Mouse (Mus musculus) gastrocnemius, postnatal 10 days (tissue): ENCODE measurements around the gene Fcho2. TPM values are rescaled to one million over a fixed set of nuclear protein-coding genes. Genes with fewer than 3 reads are reported as not detected.
"Not testable (repeated sequence)": the region's sequence is repeated elsewhere in the genome, so short reads cannot be mapped to it uniquely, and the experiment has no call there.

ENCODE experiments used
- DNase-seq: peaks from one replicate; pipeline ENCODE4 v3.0.0; 2021; ENCODE audit warnings: mixed read lengths
- long read RNA-seq, 2 experiments: library from polyadenylated mRNA; stranded (forward); transcript quantifications; one replicate each; pipeline ENCODE4 v2.0.0; 2021
- total RNA-seq, 2 experiments: library from RNA; stranded (reverse); gene quantifications; 2 replicates each; pipeline ENCODE4 v1.2.3; 2021

Gene Fcho2
- 10 to 100 TPM; 26.0 to 34.6 TPM for total RNA-seq
- long read RNA-seq, experiment 1: 0 reads
- long read RNA-seq, experiment 2, partial matches to known transcripts: 1 of 2 reads
- long read RNA-seq, experiment 2, other reads (novel, unspliced or antisense): 1 of 2 reads

- DNase-seq: peak; percentile 99
These were observed at the start of gene Fcho2 for GRCm38 (mm10) chr13:98815147-98815785. TSS of gene Fcho2 (minus strand) at chr13:98815449.

- no peak for DNase-seq
These were observed 40.0 kb upstream of the Fcho2 start for GRCm38 (mm10) chr13:98855291-98855690.

GRCm38 (mm10) chr13:98845794-98846193, 30.5 kb upstream of the Fcho2 start:
- DNase-seq: no peak

GRCm38 (mm10) chr13:98836423-98837088, 21.3 kb upstream of the Fcho2 start:
- DNase-seq: no peak

- no peak for DNase-seq
These were observed 20.5 kb upstream of the Fcho2 start for GRCm38 (mm10) chr13:98835740-98836139.

GRCm38 (mm10) chr13:98834723-98835122, 19.5 kb upstream of the Fcho2 start:
- DNase-seq: no peak

GRCm38 (mm10) chr13:98834199-98834598, 18.9 kb upstream of the Fcho2 start:
- DNase-seq: no peak

GRCm38 (mm10) chr13:98832451-98833450, 17.5 kb upstream of the Fcho2 start:
- no peak for DNase-seq

GRCm38 (mm10) chr13:98829026-98829425, 13.8 kb upstream of the Fcho2 start:
- DNase-seq: not testable (repeated sequence)

GRCm38 (mm10) chr13:98825574-98825973, 10.3 kb upstream of the Fcho2 start:
- no peak for DNase-seq

GRCm38 (mm10) chr13:98819094-98819493, 3.8 kb upstream of the Fcho2 start:
- no peak for DNase-seq

GRCm38 (mm10) chr13:98818205-98818604, 3.0 kb upstream of the Fcho2 start:
- no peak for DNase-seq

- no peak for DNase-seq
These were observed 2.5 kb upstream of the Fcho2 start for GRCm38 (mm10) chr13:98817766-98818165.

- not testable (repeated sequence) for DNase-seq
These were observed 1.9 kb upstream of the Fcho2 start for GRCm38 (mm10) chr13:98816981-98817660.

GRCm38 (mm10) chr13:98816571-98816970, 1.3 kb upstream of the Fcho2 start:
- no peak for DNase-seq

- peak; percentile 67 for DNase-seq
These were observed 791 bp downstream of the Fcho2 start for GRCm38 (mm10) chr13:98814275-98815040.

GRCm38 (mm10) chr13:98813596-98814274, 1.5 kb downstream of the Fcho2 start:
- no peak for DNase-seq

- no peak for DNase-seq
These were observed 2.1 kb downstream of the Fcho2 start for GRCm38 (mm10) chr13:98813167-98813566.

GRCm38 (mm10) chr13:98812285-98812684, 3.0 kb downstream of the Fcho2 start:
- no peak for DNase-seq

GRCm38 (mm10) chr13:98810143-98810542, 5.1 kb downstream of the Fcho2 start:
- no peak for DNase-seq
